Mouse (Mus musculus) kidney, postnatal 36 days (tissue): ENCODE results near the gene Gm17349.
"Not testable (repeated sequence)": the region's sequence is repeated elsewhere in the genome, so short reads cannot be mapped to it uniquely, and the experiment has no call there.

Source experiments
- DNase-seq, 2 experiments: peaks; one replicate each; pipeline ENCODE4 v3.0.0; 2021 to 2022; ENCODE audit warnings: mixed read lengths in 2 of 2

Gm17349 gene

GRCm38 (mm10) chr15:99717386-99718334, 12.4 kb upstream of the Gm17349 start, which contains the start of gene Gpd1:
Gene Gpd1 (plus strand): TSS chr15:99717515.
- DNase-seq, result peak; percentile 86 to 88

GRCm38 (mm10) chr15:99716814-99717213, 11.5 kb upstream of the Gm17349 start:
- DNase-seq, result no peak

GRCm38 (mm10) chr15:99715982-99716746, 10.9 kb upstream of the Gm17349 start:
- DNase-seq, result peak; percentile 80 to 82

GRCm38 (mm10) chr15:99715361-99715865, 10.1 kb upstream of the Gm17349 start:
- no peak for DNase-seq

- DNase-seq, result peak; percentile 86 to 89
These were observed 9.6 kb upstream of the Gm17349 start for GRCm38 (mm10) chr15:99714858-99715257.

- no peak for DNase-seq
These were observed 8.9 kb upstream of the Gm17349 start for GRCm38 (mm10) chr15:99714206-99714605.

GRCm38 (mm10) chr15:99713569-99713968, 8.3 kb upstream of the Gm17349 start:
- DNase-seq, result no peak

GRCm38 (mm10) chr15:99712666-99713559, 7.6 kb upstream of the Gm17349 start:
- no peak for DNase-seq

GRCm38 (mm10) chr15:99711491-99711890, 6.2 kb upstream of the Gm17349 start:
- DNase-seq, result no peak

GRCm38 (mm10) chr15:99710221-99711190, 5.2 kb upstream of the Gm17349 start:
- no peak for DNase-seq

GRCm38 (mm10) chr15:99708176-99708575, 2.9 kb upstream of the Gm17349 start:
- no peak for DNase-seq

GRCm38 (mm10) chr15:99704881-99705280, 409 bp downstream of the Gm17349 start:
- no peak for DNase-seq

GRCm38 (mm10) chr15:99704041-99704681, 1.1 kb downstream of the Gm17349 start:
- peak; percentile 85 to 86 for DNase-seq

GRCm38 (mm10) chr15:99703676-99704040, 1.6 kb downstream of the Gm17349 start:
- DNase-seq, result no peak

- no peak for DNase-seq
These were observed 2.2 kb downstream of the Gm17349 start for GRCm38 (mm10) chr15:99703104-99703503.

GRCm38 (mm10) chr15:99701999-99702900, 3.0 kb downstream of the Gm17349 start, which contains the start of gene Smarcd1:
Gene Smarcd1 (plus strand): TSS chr15:99702129.
- peak; percentile 94 to 98 for DNase-seq

- not testable (repeated sequence) for DNase-seq
These were observed 3.7 kb downstream of the Gm17349 start for GRCm38 (mm10) chr15:99701640-99701998.

- DNase-seq, result peak in 1 of 2 experiments; percentile 43
These were observed 4.8 kb downstream of the Gm17349 start for GRCm38 (mm10) chr15:99700219-99701106.
